Mouse (Mus musculus): ENCODE data around the gene Fhit.
A peak's percentile ranks its signal among the peaks of the same experiment; 100 is the strongest.
"Not testable (repeated sequence)": the region's sequence is repeated elsewhere in the genome, so short reads cannot be mapped to it uniquely, and the experiment has no call there.

Fhit gene

GRCm38 (mm10) chr14:10917893-10918803 lies 243.7 kb downstream of the Fhit start:
- no peak for DNase-seq (ENCODE audit: low read depth)

- DNase-seq (ENCODE audit: low read depth), result no peak
These were observed 253.8 kb downstream of the Fhit start for GRCm38 (mm10) chr14:10908011-10908410.

- no peak for DNase-seq (ENCODE audit: low read depth)
These were observed 279.1 kb downstream of the Fhit start for GRCm38 (mm10) chr14:10882759-10883158.

- DNase-seq (ENCODE audit: low read depth), result no peak
These were observed 281.1 kb downstream of the Fhit start for GRCm38 (mm10) chr14:10880749-10881148.

GRCm38 (mm10) chr14:10874595-10875372 lies 287.1 kb downstream of the Fhit start:
- no peak for DNase-seq (ENCODE audit: low read depth)

GRCm38 (mm10) chr14:10857606-10858005 lies 304.2 kb downstream of the Fhit start:
- no peak for DNase-seq (ENCODE audit: low read depth)

- no peak for DNase-seq (ENCODE audit: low read depth)
These were observed 309.9 kb downstream of the Fhit start for GRCm38 (mm10) chr14:10851936-10852335.

- DNase-seq (ENCODE audit: low read depth), result no peak
These were observed 325.8 kb downstream of the Fhit start for GRCm38 (mm10) chr14:10836001-10836400.

- no peak for DNase-seq (ENCODE audit: low read depth)
These were observed 337.0 kb downstream of the Fhit start for GRCm38 (mm10) chr14:10824819-10825218.

- DNase-seq (ENCODE audit: low read depth), result no peak
These were observed 348.3 kb downstream of the Fhit start for GRCm38 (mm10) chr14:10813551-10813950.

- no peak for DNase-seq (ENCODE audit: low read depth)
These were observed 363.2 kb downstream of the Fhit start for GRCm38 (mm10) chr14:10798489-10799180.

GRCm38 (mm10) chr14:10797595-10797994 lies 364.2 kb downstream of the Fhit start:
- no peak for DNase-seq (ENCODE audit: low read depth)

GRCm38 (mm10) chr14:10795498-10796075 lies 366.2 kb downstream of the Fhit start:
- DNase-seq (ENCODE audit: low read depth), result no peak

GRCm38 (mm10) chr14:10783929-10784328 lies 377.9 kb downstream of the Fhit start:
- DNase-seq (ENCODE audit: low read depth), result peak; percentile 4

GRCm38 (mm10) chr14:10778721-10779120 lies 383.1 kb downstream of the Fhit start:
- DNase-seq (ENCODE audit: low read depth), result no peak

- not testable (repeated sequence) for DNase-seq (ENCODE audit: low read depth)
These were observed 407.0 kb downstream of the Fhit start for GRCm38 (mm10) chr14:10754883-10755282.

GRCm38 (mm10) chr14:10738076-10738475 lies 423.8 kb downstream of the Fhit start:
- DNase-seq (ENCODE audit: low read depth), result no peak

- DNase-seq (ENCODE audit: low read depth), result no peak
These were observed 439.3 kb downstream of the Fhit start for GRCm38 (mm10) chr14:10722525-10722924.

GRCm38 (mm10) chr14:10712916-10713315 lies 448.9 kb downstream of the Fhit start:
- DNase-seq (ENCODE audit: low read depth), result no peak

GRCm38 (mm10) chr14:10712522-10712881 lies 449.3 kb downstream of the Fhit start:
- no peak for DNase-seq (ENCODE audit: low read depth)

- DNase-seq (ENCODE audit: low read depth), result no peak
These were observed 449.9 kb downstream of the Fhit start for GRCm38 (mm10) chr14:10711841-10712521.
